Mouse (Mus musculus) heart, adult 2 months (tissue): ENCODE measurements around the gene Lgr4. TPM values are rescaled to one million over a fixed set of nuclear protein-coding genes. Genes with fewer than 3 reads are reported as not detected.
A peak's percentile ranks its signal among the peaks of the same experiment; 100 is the strongest.

Experiments used
- DNase-seq, 2 experiments: peaks; one replicate each; pipeline ENCODE4 v3.0.0; 2021
- H3K27ac ChIP-seq: fragments of 200-600 bp; 2 replicates; pipeline ENCODE4 v1.8.1; 2022
- H3K27me3 ChIP-seq: fragments of 200-500 bp; 2 replicates; pipeline ENCODE4 v1.6.1; 2012; ENCODE audit warnings: mild to moderate bottlenecking, low read length, inconsistent platforms, mixed read lengths; ENCODE audit not compliant: control insufficient read depth, insufficient read depth
- H3K36me3 ChIP-seq: fragments of 200-500 bp; 2 replicates; pipeline ENCODE4 v1.6.1; 2012; ENCODE audit warnings: low read length, inconsistent platforms; ENCODE audit not compliant: control insufficient read depth, insufficient read depth
- H3K4me1 ChIP-seq: fragments of 200-500 bp; 2 replicates; pipeline ENCODE4 v1.6.1; 2011; ENCODE audit warnings: low read length; ENCODE audit not compliant: control insufficient read depth, insufficient read depth
- H3K4me3 ChIP-seq: fragments of 200-600 bp; 2 replicates; pipeline ENCODE4 v1.8.1; 2022
- H3K79me2 ChIP-seq: fragments of 200-500 bp; replicated peaks from 2 replicates; pipeline ENCODE4 v1.6.1; 2012; ENCODE audit warnings: mild to moderate bottlenecking, inconsistent platforms, low read length, moderate library complexity, mixed read lengths; ENCODE audit not compliant: control insufficient read depth, insufficient read depth
- H3K9ac ChIP-seq: fragments of 200-500 bp; 2 replicates; pipeline ENCODE4 v1.6.1; 2012; ENCODE audit warnings: low read depth, mild to moderate bottlenecking, control low read depth, inconsistent platforms, low read length, mixed read lengths
- CTCF ChIP-seq: fragments of 200-600 bp; IDR thresholded peaks from 2 replicates; pipeline ENCODE4 v1.8.1; 2022; ENCODE audit warnings: antibody characterized with exemption, mild to moderate bottlenecking, moderate library complexity
- EP300 ChIP-seq: fragments of 200-500 bp; IDR thresholded peaks from 2 replicates; pipeline ENCODE4 v1.6.1; 2011; ENCODE audit warnings: low read depth, low read length, control low read depth; ENCODE audit not compliant: insufficient read depth
- POLR2A ChIP-seq: fragments of 200-500 bp; IDR thresholded peaks from 2 replicates; pipeline ENCODE4 v1.6.1; 2011; ENCODE audit warnings: mild to moderate bottlenecking, low read depth, low read length, control low read depth; ENCODE audit not compliant: insufficient read depth
- WGBS: fragments of 180-500 bp; shearing (Covaris S2); methylation state at CpG from one replicate; pipeline ENCODE4 v1.1.7; 2018; 5-methylcytosine and 5-hydroxymethylcytosine counted together
- intact Hi-C: fragments of 180-260 bp; cut with DNase I; formaldehyde crosslinking; loops from one replicate; pipeline ENCODE4 v1.15.1; 2025
- polyA plus RNA-seq: library from polyadenylated mRNA; depleted of rRNA; stranded (reverse); fragments of >200 nt; gene quantifications from 2 replicates; pipeline ENCODE4 v1.2.3, GENCODE M21; 2012
- total RNA-seq, 2 experiments: library from RNA; stranded (reverse); gene quantifications; 2 replicates each; pipeline ENCODE4 v1.2.3; 2021

The Lgr4 gene
- total and polyA plus RNA-seq, 3 experiments = 13.5 to 23.7 (median 22.1) TPM

DNA sequence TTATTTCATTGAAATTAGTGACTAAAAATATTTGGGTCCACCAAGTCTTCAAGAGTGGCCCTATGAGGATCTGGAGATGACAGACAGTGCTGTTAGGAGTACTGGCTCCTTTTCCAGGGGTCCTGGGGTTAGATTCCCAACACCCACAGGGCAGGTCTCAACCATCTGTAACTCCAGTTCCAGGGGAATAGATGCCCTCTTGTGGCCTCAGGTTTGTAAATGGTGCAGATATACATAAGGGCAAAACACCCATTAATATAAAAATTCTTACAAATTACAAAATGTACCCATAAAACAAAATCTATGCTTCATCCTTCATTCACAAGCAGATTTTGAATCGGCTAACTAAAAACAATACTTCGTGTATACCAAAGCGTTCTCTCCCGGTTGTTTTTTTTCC, 27.4 kb upstream of the Lgr4 start:
- H3K9ac ChIP-seq = no peak overlapping the region
- intact Hi-C loops = loop anchor here (2.0 to 5.0 kb wide), 2 partner anchors 27 to 127 kb away; partner anchors contain the start of genes Ccdc34 and Lgr4
- H3K4me1 ChIP-seq = peaks cover 3% of the 10 kb centered on the region; the same call in 1 of the 2 replicates
- peak overlapping the region; percentile 85 for H3K4me3 ChIP-seq
- no peak for DNase-seq
- H3K36me3 ChIP-seq = peaks cover 14% of the 10 kb centered on the region
- TF ChIP-seq POLR2A (no peak), CTCF (peak; percentile 43)
- H3K27me3 ChIP-seq = no peaks in the 10 kb centered on the region
- 31% methylated on average over 4 of the region's 4 CpGs for WGBS
- peak overlapping the region; percentile 93 for H3K27ac ChIP-seq
- H3K79me2 ChIP-seq = no peaks in the 10 kb centered on the region; the same call in 1 of the 2 replicates

GRCm38 (mm10) chr2:109890597-109890996, 26.9 kb upstream of the Lgr4 start, which contains the start of gene Lin7c:
Gene Lin7c, plus strand, starts transcription at chr2:109890853.
- Histone ChIP-seq H3K4me1 (peaks cover 3% of the 10 kb centered on the region; the same call in 1 of the 2 replicates), H3K4me3 (peak within 1 kb of the TSS; percentile 85), H3K27ac (peak within 1 kb of the TSS; percentile 93), H3K36me3 (peaks cover 14% of the 10 kb centered on the region), H3K79me2 (no peaks in the 10 kb centered on the region; the same call in 1 of the 2 replicates), H3K27me3 (no peaks in the 10 kb centered on the region), H3K9ac (peak within 1 kb of the TSS; percentile 96)
- TF ChIP-seq EP300 (peak; percentile 67; the same call in 1 of the 2 replicates), POLR2A (peak; percentile 98), CTCF (no peak)
- intact Hi-C loops = loop anchor here (2.0 to 5.0 kb wide), 2 partner anchors 26 to 127 kb away; partner anchors contain the start of genes Ccdc34 and Lgr4
- under 1% methylated on average over 42 of the region's 42 CpGs for WGBS
- DNase-seq = peak; percentile 92 to 95

DNA sequence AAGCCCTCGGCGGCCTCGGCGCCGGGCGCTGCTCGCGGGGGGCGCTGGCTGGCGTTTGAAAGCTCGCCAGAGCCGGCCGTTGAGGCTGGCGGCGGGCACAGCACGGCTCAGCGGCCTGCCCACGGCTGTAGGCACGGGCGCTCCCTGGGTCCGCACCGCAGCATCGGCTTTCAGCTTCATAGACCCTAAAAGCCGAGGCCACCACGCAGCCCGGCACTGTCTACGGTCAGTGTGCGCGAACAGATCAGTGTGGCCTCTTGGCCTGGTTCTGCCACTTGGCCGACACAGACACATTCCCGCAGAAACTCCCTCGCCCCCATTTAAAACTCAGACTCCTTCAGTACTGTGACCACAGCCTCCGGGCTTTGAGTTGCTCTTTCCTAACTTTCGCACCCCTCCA, 26.4 kb upstream of the Lgr4 start:
- H3K4me3 ChIP-seq = peak overlapping the region; percentile 85
- H3K9ac ChIP-seq = peak overlapping the region; percentile 96
- TF ChIP-seq CTCF = no peak
- no peak for TF ChIP-seq POLR2A
- TF ChIP-seq EP300 = no peak
- H3K4me1 ChIP-seq = peaks cover 3% of the 10 kb centered on the region; the same call in 1 of the 2 replicates
- H3K27me3 ChIP-seq = no peaks in the 10 kb centered on the region
- no peaks in the 10 kb centered on the region; the same call in 1 of the 2 replicates for H3K79me2 ChIP-seq
- WGBS = under 1% methylated on average over 34 of the region's 34 CpGs
- intact Hi-C loops = loop anchor here (2.0 to 5.0 kb wide), 2 partner anchors 26 to 126 kb away; partner anchors contain the start of genes Ccdc34 and Lgr4
- H3K36me3 ChIP-seq = peaks cover 14% of the 10 kb centered on the region
- H3K27ac ChIP-seq = peak overlapping the region; percentile 93
- no peak for DNase-seq

DNA sequence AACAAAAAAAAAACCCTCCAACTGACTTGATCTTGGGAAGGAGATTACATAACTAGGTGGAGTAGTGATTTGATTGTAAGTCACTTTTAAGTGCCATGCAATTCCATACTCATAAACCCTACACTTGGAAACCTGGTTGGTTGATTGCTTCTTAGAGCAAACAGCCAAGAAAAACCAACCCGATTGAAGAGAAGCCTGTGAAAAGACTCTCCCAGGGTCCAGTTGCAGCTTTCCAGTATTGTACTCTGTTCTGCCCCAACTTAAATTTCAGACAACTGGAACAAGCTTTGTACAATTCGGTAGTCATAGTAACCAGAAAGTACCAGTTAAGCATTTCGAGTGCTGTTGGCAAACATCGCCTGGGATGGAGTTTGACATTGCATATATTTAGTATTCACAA, 26.0 kb upstream of the Lgr4 start:
- DNase-seq = no peak
- 15% methylated on average over 4 of the region's 4 CpGs for WGBS
- Histone ChIP-seq H3K4me3 (peak overlapping the region; percentile 85), H3K79me2 (no peaks in the 10 kb centered on the region; the same call in 1 of the 2 replicates), H3K27ac (peak overlapping the region; percentile 93), H3K27me3 (no peaks in the 10 kb centered on the region), H3K4me1 (peaks cover 3% of the 10 kb centered on the region; the same call in 1 of the 2 replicates), H3K9ac (peak overlapping the region; percentile 96; the same call in 1 of the 2 replicates), H3K36me3 (peaks cover 16% of the 10 kb centered on the region)
- TF ChIP-seq CTCF (no peak), EP300 (no peak), POLR2A (no peak)
- intact Hi-C loops = loop anchor here (2.0 to 5.0 kb wide), 2 partner anchors 25 to 126 kb away; partner anchors contain the start of genes Ccdc34 and Lgr4

GRCm38 (mm10) chr2:109896311-109896710, 21.1 kb upstream of the Lgr4 start:
- Histone ChIP-seq H3K4me3 (no peak overlapping the region), H3K4me1 (peaks cover 1% of the 10 kb centered on the region; the same call in 1 of the 2 replicates), H3K27ac (no peak overlapping the region), H3K36me3 (peaks cover 16% of the 10 kb centered on the region), H3K27me3 (no peaks in the 10 kb centered on the region), H3K9ac (no peak overlapping the region), H3K79me2 (no peaks in the 10 kb centered on the region; the same call in 1 of the 2 replicates)
- peak; percentile 60 for TF ChIP-seq CTCF
- no peak for TF ChIP-seq EP300
- no peak for TF ChIP-seq POLR2A
- intact Hi-C loops = no loop called here
- 74% methylated on average over 7 of the region's 7 CpGs for WGBS
- no peak for DNase-seq

DNA sequence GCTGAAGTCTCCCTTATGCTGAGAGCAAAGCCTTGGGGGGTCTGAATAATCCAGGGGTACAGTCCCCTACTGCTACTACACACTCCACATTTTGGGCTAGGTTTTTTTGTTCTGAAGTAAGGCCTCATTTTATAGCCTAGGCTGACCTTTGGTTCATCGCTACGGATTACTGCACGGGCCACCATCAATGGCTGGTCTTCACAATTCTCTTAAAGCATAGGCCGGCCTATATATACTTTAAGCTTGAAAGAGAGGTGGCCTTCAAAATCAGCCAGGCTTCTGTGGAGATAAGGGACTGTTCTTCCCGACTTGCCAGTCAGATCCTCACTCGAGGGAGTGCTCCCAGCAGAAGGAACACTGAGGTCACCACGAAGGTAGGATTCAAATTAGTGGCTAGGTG, 14.6 kb upstream of the Lgr4 start:
- intact Hi-C loops = loop anchor here (2.0 to 10.0 kb wide), 2 partner anchors 662 to 1082 kb away; no protein-coding TSS in a partner anchor
- 63% methylated on average over 7 of the region's 7 CpGs for WGBS

More for the DNA sequence above, 14.6 kb upstream of the Lgr4 start:
- H3K27ac ChIP-seq = no peak overlapping the region
- no peaks in the 10 kb centered on the region for H3K27me3 ChIP-seq
- no peak overlapping the region for H3K4me3 ChIP-seq
- no peaks in the 10 kb centered on the region for H3K79me2 ChIP-seq
- DNase-seq = no peak
- H3K36me3 ChIP-seq = no peaks in the 10 kb centered on the region; the same call in 1 of the 2 replicates
- TF ChIP-seq POLR2A (no peak), CTCF (no peak), EP300 (no peak)
- no peaks in the 10 kb centered on the region for H3K4me1 ChIP-seq
- no peak overlapping the region for H3K9ac ChIP-seq
